Mouse (Mus musculus): Measurements from ENCODE around the gene Cnbp. TPM values are rescaled to one million over a fixed set of nuclear protein-coding genes. Genes with fewer than 3 reads are reported as not detected.

Gene Cnbp
- polyA plus RNA-seq, 1 experiment from 2014 or later: 1,260 TPM

- 40% methylated on average over 1 of the region's 1 CpGs for WGBS
- H3K4me3 ChIP-seq: no peak overlapping the region
These were observed 22.2 kb upstream of the Cnbp start for GRCm38 (mm10) chr6:87873104-87873503.

GRCm38 (mm10) chr6:87871240-87871639 is 20.3 kb upstream of the Cnbp start:
- no peaks in the 10 kb centered on the region for H3K36me3 ChIP-seq
- peaks cover 11% of the 10 kb centered on the region for H3K4me1 ChIP-seq
- no peak for DNase-seq (ENCODE audit: low spot score)
- no peak overlapping the region for H3K27ac ChIP-seq
- H3K27me3 ChIP-seq (ENCODE audit: insufficient read depth, poor library complexity, severe bottlenecking): no peaks in the 10 kb centered on the region
- 81% methylated on average over 7 of the region's 7 CpGs for WGBS
- H3K4me3 ChIP-seq: no peak overlapping the region
- no peaks in the 10 kb centered on the region for H3K9me3 ChIP-seq

More at GRCm38 (mm10) chr6:87873104-87873503, 22.2 kb upstream of the Cnbp start:
- no peaks in the 10 kb centered on the region for H3K36me3 ChIP-seq
- peaks cover 11% of the 10 kb centered on the region for H3K4me1 ChIP-seq
- H3K27ac ChIP-seq: no peak overlapping the region
- no peaks in the 10 kb centered on the region for H3K27me3 ChIP-seq (ENCODE audit: insufficient read depth, poor library complexity, severe bottlenecking)
- no peak for DNase-seq (ENCODE audit: low spot score)
- H3K9me3 ChIP-seq: no peaks in the 10 kb centered on the region

- no peak for DNase-seq (ENCODE audit: low spot score)
- 52% methylated on average over 1 of the region's 1 CpGs for WGBS
- no peaks in the 10 kb centered on the region for H3K9me3 ChIP-seq
- no peaks in the 10 kb centered on the region for H3K27me3 ChIP-seq (ENCODE audit: insufficient read depth, poor library complexity, severe bottlenecking)
- H3K27ac ChIP-seq: no peak overlapping the region
- H3K4me3 ChIP-seq: no peak overlapping the region
- H3K4me1 ChIP-seq: peaks cover 11% of the 10 kb centered on the region
- no peaks in the 10 kb centered on the region for H3K36me3 ChIP-seq
These were observed 19.5 kb upstream of the Cnbp start for GRCm38 (mm10) chr6:87870440-87870839.

GRCm38 (mm10) chr6:87868871-87869506 is 18.1 kb upstream of the Cnbp start:
- Histone ChIP-seq H3K27ac (peak overlapping the region; percentile 53; the same call in 1 of the 2 replicates), H3K4me3 (no peak overlapping the region), H3K9me3 (no peaks in the 10 kb centered on the region), H3K27me3 (ENCODE audit: insufficient read depth, poor library complexity, severe bottlenecking) (no peaks in the 10 kb centered on the region), H3K36me3 (no peaks in the 10 kb centered on the region), H3K4me1 (peaks cover 11% of the 10 kb centered on the region)
- DNase-seq (ENCODE audit: low spot score): no peak
- WGBS: 68% methylated on average over 9 of the region's 9 CpGs

GRCm38 (mm10) chr6:87867256-87867655 is 16.4 kb upstream of the Cnbp start:
- DNase-seq (ENCODE audit: low spot score): no peak
- no peaks in the 10 kb centered on the region for H3K27me3 ChIP-seq (ENCODE audit: insufficient read depth, poor library complexity, severe bottlenecking)
- H3K4me3 ChIP-seq: no peak overlapping the region
- peaks cover 5% of the 10 kb centered on the region; the same call in 1 of the 2 replicates for H3K4me1 ChIP-seq
- H3K27ac ChIP-seq: no peak overlapping the region
- 61% methylated on average over 2 of the region's 2 CpGs for WGBS
- no peaks in the 10 kb centered on the region for H3K9me3 ChIP-seq
- H3K36me3 ChIP-seq: no peaks in the 10 kb centered on the region

GRCm38 (mm10) chr6:87866211-87866610 is 15.3 kb upstream of the Cnbp start:
- WGBS: 77% methylated on average over 6 of the region's 6 CpGs
- no peaks in the 10 kb centered on the region for H3K27me3 ChIP-seq (ENCODE audit: insufficient read depth, poor library complexity, severe bottlenecking)
- H3K4me3 ChIP-seq: no peak overlapping the region

DNA sequence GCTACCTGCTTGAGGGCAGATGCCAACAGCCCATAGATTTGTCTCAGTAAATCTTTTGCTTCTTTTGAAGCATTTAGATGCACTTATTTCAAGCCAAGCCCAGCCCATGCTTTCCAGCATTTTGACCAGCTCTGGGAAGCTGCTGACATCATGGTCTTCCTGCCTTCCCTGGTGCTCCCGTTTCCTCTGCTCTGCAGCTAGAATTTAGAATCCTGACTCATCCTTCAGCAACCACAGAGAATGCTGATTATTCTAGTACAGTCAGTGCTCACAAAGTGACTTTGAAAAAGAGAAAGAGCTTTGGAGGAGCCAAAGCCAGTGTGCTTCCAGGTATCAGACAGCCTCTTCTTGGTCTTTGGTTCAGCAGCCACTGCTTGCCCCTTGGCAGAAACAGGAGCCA is 6.2 kb upstream of the Cnbp start:
- Histone ChIP-seq H3K4me1 (no peaks in the 10 kb centered on the region), H3K27ac (no peak overlapping the region), H3K27me3 (ENCODE audit: insufficient read depth, poor library complexity, severe bottlenecking) (no peaks in the 10 kb centered on the region), H3K36me3 (no peaks in the 10 kb centered on the region), H3K9me3 (no peaks in the 10 kb centered on the region), H3K4me3 (no peak overlapping the region)
- DNase-seq (ENCODE audit: low spot score): no peak
- WGBS: 41% methylated on average over 1 of the region's 1 CpGs

More at GRCm38 (mm10) chr6:87866211-87866610, 15.3 kb upstream of the Cnbp start:
- Histone ChIP-seq H3K4me1 (peaks cover 5% of the 10 kb centered on the region; the same call in 1 of the 2 replicates), H3K27ac (no peak overlapping the region), H3K9me3 (no peaks in the 10 kb centered on the region), H3K36me3 (no peaks in the 10 kb centered on the region)
- DNase-seq (ENCODE audit: low spot score): no peak

DNA sequence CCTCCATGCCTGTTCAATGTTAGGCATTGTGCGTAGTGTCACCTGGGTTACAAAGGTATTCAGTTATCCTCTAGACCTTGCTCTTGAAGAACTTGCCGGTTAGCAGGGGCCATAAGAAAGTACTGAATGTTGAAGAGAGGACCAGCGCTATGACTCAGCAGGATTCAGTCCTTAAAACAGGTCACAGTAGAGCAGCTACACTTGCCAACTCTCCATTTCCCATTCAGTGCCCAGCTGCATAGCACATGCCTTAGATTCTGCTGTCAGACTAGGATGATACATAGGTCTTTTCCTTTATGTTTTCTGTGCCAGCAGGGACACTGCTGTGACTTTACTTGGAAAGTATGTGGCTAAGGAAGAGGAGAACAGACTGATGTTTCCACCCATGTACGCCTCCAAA is 2.5 kb upstream of the Cnbp start:
- Histone ChIP-seq H3K27ac (no peak overlapping the region), H3K27me3 (ENCODE audit: insufficient read depth, poor library complexity, severe bottlenecking) (no peaks in the 10 kb centered on the region), H3K9me3 (no peaks in the 10 kb centered on the region), H3K4me1 (peaks cover 10% of the 10 kb centered on the region; the same call in 1 of the 2 replicates), H3K4me3 (no peak overlapping the region), H3K36me3 (0 out of 2 replicates have a peak, but pooled peaks cover 4% of the 10 kb centered on the region)
- DNase-seq (ENCODE audit: low spot score): no peak
- WGBS: 86% methylated on average over 4 of the region's 4 CpGs

GRCm38 (mm10) chr6:87851871-87852270 is 965 bp upstream of the Cnbp start:
- no peak for DNase-seq (ENCODE audit: low spot score)
- peaks cover 20% of the 10 kb centered on the region for H3K36me3 ChIP-seq
- no peak overlapping the region for H3K27ac ChIP-seq
- H3K27me3 ChIP-seq (ENCODE audit: insufficient read depth, poor library complexity, severe bottlenecking): no peaks in the 10 kb centered on the region
- H3K9me3 ChIP-seq: no peaks in the 10 kb centered on the region
- H3K4me1 ChIP-seq: peaks cover 19% of the 10 kb centered on the region; the same call in 1 of the 2 replicates
- WGBS: 76% methylated on average over 6 of the region's 6 CpGs
- no peak overlapping the region for H3K4me3 ChIP-seq

DNA sequence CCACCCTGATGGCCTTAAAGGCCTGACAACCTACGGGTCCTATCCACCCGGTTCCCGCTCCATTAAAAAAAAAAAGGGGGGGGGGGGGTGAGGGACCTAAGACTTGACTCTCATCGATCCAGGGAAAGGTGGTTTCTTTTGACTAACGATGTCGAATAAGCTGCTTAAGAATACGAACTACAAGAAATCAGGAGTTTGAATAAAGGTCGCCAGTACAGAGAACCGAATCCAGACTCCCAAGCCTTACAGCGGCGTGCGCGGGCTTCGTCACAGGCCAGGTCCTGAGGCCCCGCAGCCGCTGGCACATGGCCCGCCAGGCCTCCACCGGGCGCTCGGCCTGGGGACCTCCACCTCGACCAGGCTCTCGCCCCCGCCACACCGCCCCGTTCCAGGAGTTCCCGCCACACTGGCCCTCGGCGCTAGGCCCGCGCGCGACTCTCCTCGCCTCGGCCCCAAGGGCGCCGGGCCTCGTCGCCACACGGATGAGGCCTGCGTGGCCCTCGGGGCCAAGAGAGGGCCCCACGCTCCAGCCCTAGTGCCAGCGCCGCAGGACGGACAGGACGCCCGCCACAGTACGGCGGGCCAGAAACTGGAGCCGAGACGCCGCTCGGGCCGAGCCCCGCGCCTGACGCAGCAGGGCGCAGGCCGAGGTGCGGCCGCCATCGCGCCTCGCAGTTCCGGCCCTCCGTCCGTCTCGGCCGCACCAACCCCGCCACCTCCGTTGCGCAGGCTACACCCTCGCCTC is 579 bp downstream of the Cnbp start:
- under 1% methylated on average over 73 of the region's 73 CpGs for WGBS

GRCm38 (mm10) chr6:87849780-87850154 is 1.1 kb downstream of the Cnbp start:
- WGBS: 2% methylated on average over 8 of the region's 8 CpGs
- peak; percentile 83 for DNase-seq (ENCODE audit: low spot score)

More for the DNA sequence above, 579 bp downstream of the Cnbp start:
- no peaks in the 10 kb centered on the region for H3K9me3 ChIP-seq
- no peaks in the 10 kb centered on the region for H3K27me3 ChIP-seq (ENCODE audit: insufficient read depth, poor library complexity, severe bottlenecking)
- peak overlapping the region; percentile 100 for H3K27ac ChIP-seq
- peaks cover 20% of the 10 kb centered on the region; the same call in 1 of the 2 replicates for H3K4me1 ChIP-seq
- peak overlapping the region; percentile 100 for H3K4me3 ChIP-seq
- H3K36me3 ChIP-seq: peaks cover 33% of the 10 kb centered on the region
- no peak for DNase-seq (ENCODE audit: low spot score)

DNA sequence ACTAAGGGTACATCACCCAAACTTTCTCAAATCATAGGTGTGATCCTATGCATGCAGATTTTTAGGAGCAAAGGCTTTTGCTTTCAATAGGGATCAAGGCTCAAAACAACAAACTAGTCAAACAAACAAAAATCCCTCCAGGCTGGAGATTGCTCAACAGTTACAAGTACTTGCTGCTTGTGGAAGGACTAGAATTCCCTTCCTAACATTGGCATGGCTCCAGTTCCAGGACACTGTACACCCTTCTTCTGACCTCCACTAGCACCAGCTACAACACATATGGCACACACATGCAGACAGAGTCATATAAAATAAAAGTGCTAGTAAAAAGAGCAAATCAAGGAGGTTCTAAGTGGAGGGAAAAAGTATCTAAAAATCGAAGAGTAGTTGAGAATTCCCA is 4.1 kb downstream of the Cnbp start:
- Histone ChIP-seq H3K9me3 (no peaks in the 10 kb centered on the region), H3K27me3 (ENCODE audit: insufficient read depth, poor library complexity, severe bottlenecking) (no peaks in the 10 kb centered on the region), H3K36me3 (peaks cover 68% of the 10 kb centered on the region), H3K27ac (no peak overlapping the region), H3K4me1 (peaks cover 20% of the 10 kb centered on the region; the same call in 1 of the 2 replicates), H3K4me3 (no peak overlapping the region)
- no peak for DNase-seq (ENCODE audit: low spot score)
- 79% methylated on average over 1 of the region's 1 CpGs for WGBS

More at GRCm38 (mm10) chr6:87849780-87850154, 1.1 kb downstream of the Cnbp start:
- Histone ChIP-seq H3K4me3 (peak overlapping the region; percentile 100), H3K4me1 (peaks cover 20% of the 10 kb centered on the region; the same call in 1 of the 2 replicates), H3K27ac (peak overlapping the region; percentile 100), H3K9me3 (no peaks in the 10 kb centered on the region), H3K27me3 (ENCODE audit: insufficient read depth, poor library complexity, severe bottlenecking) (no peaks in the 10 kb centered on the region), H3K36me3 (peaks cover 39% of the 10 kb centered on the region)

GRCm38 (mm10) chr6:87845031-87845695 is 5.7 kb downstream of the Cnbp start:
- 91% methylated on average over 13 of the region's 13 CpGs for WGBS

More at GRCm38 (mm10) chr6:87845031-87845695, 5.7 kb downstream of the Cnbp start:
- peaks cover 72% of the 10 kb centered on the region for H3K36me3 ChIP-seq
- no peak overlapping the region for H3K27ac ChIP-seq
- H3K9me3 ChIP-seq: no peaks in the 10 kb centered on the region
- no peaks in the 10 kb centered on the region for H3K27me3 ChIP-seq (ENCODE audit: insufficient read depth, poor library complexity, severe bottlenecking)
- H3K4me1 ChIP-seq: peaks cover 17% of the 10 kb centered on the region; the same call in 1 of the 2 replicates
- no peak for DNase-seq (ENCODE audit: low spot score)
- no peak overlapping the region for H3K4me3 ChIP-seq
